Mouse (Mus musculus) lung, postnatal 0 days (tissue): ENCODE measurements at regions not wholly inside any gene's neighbourhood (a gene's known extent, or its start where the extent isn't known, plus 50 kb on each side); places are given as distances from the start of the nearest gene placed in this dataset.

Experiments used
- ATAC-seq: fragments of 200-750 bp; cut with Nextera tagmentation; 2 replicates; pipeline ENCODE4 v1.8.0; 2017; ENCODE audit warnings: moderate library complexity
- DNase-seq: peaks from one replicate; pipeline ENCODE4 v3.0.0-alpha.2; 2016; ENCODE audit warnings: low spot score
- H3K27ac ChIP-seq: fragments of 300-500 bp; sonication (generic); 2 replicates; pipeline ENCODE4 v1.5.1; 2014; ENCODE audit warnings: antibody characterized with exemption, mild to moderate bottlenecking, low read length, mixed read lengths
- H3K27me3 ChIP-seq: fragments of 300-500 bp; sonication (generic); replicated peaks from 2 replicates; pipeline ENCODE4 v1.6.1; 2014; ENCODE audit warnings: low read length, mixed read lengths; ENCODE audit not compliant: insufficient read depth
- H3K36me3 ChIP-seq: fragments of 300-500 bp; sonication (generic); 2 replicates; pipeline ENCODE4 v1.6.1; 2014; ENCODE audit warnings: low read length, mixed read lengths; ENCODE audit not compliant: insufficient read depth
- H3K4me1 ChIP-seq: fragments of 300-500 bp; sonication (generic); 2 replicates; pipeline ENCODE4 v1.6.1; 2014; ENCODE audit warnings: antibody characterized with exemption, low read depth, low read length, mixed read lengths; ENCODE audit not compliant: insufficient read depth
- H3K4me2 ChIP-seq: fragments of 300-500 bp; sonication (generic); replicated peaks from 2 replicates; pipeline ENCODE4 v1.6.1; 2014; ENCODE audit warnings: low read depth, mild to moderate bottlenecking, low read length, moderate library complexity, mixed read lengths
- H3K4me3 ChIP-seq: fragments of 300-500 bp; sonication (generic); 2 replicates; pipeline ENCODE4 v1.5.1; 2014; ENCODE audit warnings: low read depth, low read length
- H3K9ac ChIP-seq: fragments of 300-500 bp; sonication (generic); replicated peaks from 2 replicates; pipeline ENCODE4 v1.6.1; 2014; ENCODE audit warnings: low read depth, mild to moderate bottlenecking
- H3K9me3 ChIP-seq: fragments of 300-500 bp; sonication (generic); 2 replicates; pipeline ENCODE4 v1.6.1; 2016; ENCODE audit warnings: low read length, mixed read lengths
- CTCF ChIP-seq: IDR thresholded peaks from 2 replicates; pipeline ENCODE4 v1.5.1; 2016; ENCODE audit warnings: antibody characterized with exemption, mild to moderate bottlenecking
- EP300 ChIP-seq: IDR thresholded peaks from 2 replicates; pipeline ENCODE4 v1.6.1; 2016; ENCODE audit warnings: antibody characterized with exemption, mild to moderate bottlenecking, control low read depth
- WGBS: fragments of 180-500 bp; shearing (Covaris S2); extraction: QIAGEN DNeasy Blood & Tissue Kit; methylation state at CpG from one replicate; pipeline ENCODE4 v1.1.7; 2014; 5-methylcytosine and 5-hydroxymethylcytosine counted together

DNA sequence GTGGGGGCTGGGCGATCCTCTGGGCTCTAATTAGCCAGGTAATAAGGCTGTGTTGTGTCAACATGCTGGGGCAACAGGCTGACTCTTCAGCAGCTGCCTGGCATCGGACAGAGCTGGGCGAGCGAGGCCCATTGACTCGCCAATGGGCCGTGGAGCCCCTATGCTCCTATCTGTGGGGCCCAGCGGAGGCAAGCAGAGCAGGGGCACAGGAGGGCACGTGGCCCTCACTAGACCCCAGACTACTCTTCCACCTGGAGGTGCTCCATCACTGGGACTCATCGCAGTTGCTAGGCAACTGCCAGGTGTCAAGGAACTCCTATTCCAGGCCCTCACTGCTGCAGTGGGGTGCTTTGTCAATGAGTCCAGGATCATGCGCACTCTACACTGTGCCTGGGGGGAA, 164.7 kb downstream of the Kif26a start:
- Histone ChIP-seq H3K27ac (no peak overlapping the region), H3K4me2 (no peak overlapping the region), H3K36me3 (no peaks in the 10 kb centered on the region), H3K4me1 (no peaks in the 10 kb centered on the region), H3K9me3 (no peaks in the 10 kb centered on the region), H3K9ac (no peak overlapping the region), H3K27me3 (no peaks in the 10 kb centered on the region), H3K4me3 (no peak overlapping the region)
- TF ChIP-seq CTCF, result no peak
- no peak for TF ChIP-seq EP300
- no peak for ATAC-seq
- no peak for DNase-seq
- WGBS, result 51% methylated on average over 10 of the region's 10 CpGs

DNA sequence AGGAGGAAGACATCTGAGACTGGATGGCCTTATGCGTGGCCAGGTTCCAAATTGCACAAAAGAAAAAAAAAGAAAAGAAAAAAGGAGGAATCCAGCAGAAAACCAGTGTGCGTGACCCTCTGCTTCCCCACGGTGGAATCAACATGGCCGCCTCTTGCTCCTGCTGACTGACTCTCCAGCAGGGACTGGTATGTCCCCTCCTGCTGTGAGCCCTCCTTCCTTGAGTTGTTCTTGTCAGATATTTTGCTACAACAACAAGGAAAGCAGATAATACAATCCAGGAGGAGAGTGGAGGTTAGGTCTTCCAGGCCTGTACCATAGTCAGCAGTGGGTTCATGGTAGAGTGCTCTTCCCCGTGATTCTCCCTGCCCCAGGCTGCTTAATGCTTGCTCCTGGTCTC, 168.8 kb downstream of the Kif26a start:
- H3K9ac ChIP-seq, result no peak overlapping the region
- H3K4me1 ChIP-seq, result no peaks in the 10 kb centered on the region
- 93% methylated on average over 5 of the region's 5 CpGs for WGBS
- H3K36me3 ChIP-seq, result no peaks in the 10 kb centered on the region
- ATAC-seq (no peak), DNase-seq (no peak)
- H3K27me3 ChIP-seq, result no peaks in the 10 kb centered on the region
- no peak for TF ChIP-seq EP300
- TF ChIP-seq CTCF, result no peak
- no peak overlapping the region for H3K4me2 ChIP-seq
- H3K27ac ChIP-seq, result no peak overlapping the region
- no peaks in the 10 kb centered on the region for H3K9me3 ChIP-seq
- no peak overlapping the region for H3K4me3 ChIP-seq

DNA sequence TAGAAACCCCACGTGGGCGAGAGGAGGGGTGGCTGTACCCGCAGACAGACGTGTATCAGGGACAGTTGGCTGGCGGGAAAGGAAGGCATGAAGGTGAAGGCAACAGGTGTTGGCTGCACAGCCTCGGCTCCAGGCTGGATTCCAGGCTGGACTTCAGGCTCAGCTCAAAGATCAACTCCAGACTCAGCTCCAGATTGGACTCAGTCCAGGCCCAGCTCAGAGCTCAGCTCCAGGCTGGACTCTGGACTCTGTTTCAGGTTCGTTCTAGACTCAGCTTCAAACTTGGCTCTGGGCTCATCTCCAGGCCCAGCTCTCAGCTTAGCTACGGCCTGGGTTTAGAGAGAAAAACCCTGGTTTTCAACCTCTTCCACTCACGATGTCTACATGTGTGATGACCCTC, 171.2 kb downstream of the Kif26a start:
- DNase-seq (no peak), ATAC-seq (no peak)
- no peak overlapping the region for H3K4me2 ChIP-seq
- H3K9ac ChIP-seq, result no peak overlapping the region
- no peaks in the 10 kb centered on the region for H3K36me3 ChIP-seq
- no peak overlapping the region for H3K27ac ChIP-seq
- TF ChIP-seq EP300 (no peak), CTCF (no peak)
- no peaks in the 10 kb centered on the region for H3K4me1 ChIP-seq
- 84% methylated on average over 9 of the region's 9 CpGs for WGBS
- no peaks in the 10 kb centered on the region for H3K9me3 ChIP-seq
- H3K27me3 ChIP-seq, result no peaks in the 10 kb centered on the region
- no peak overlapping the region for H3K4me3 ChIP-seq

DNA sequence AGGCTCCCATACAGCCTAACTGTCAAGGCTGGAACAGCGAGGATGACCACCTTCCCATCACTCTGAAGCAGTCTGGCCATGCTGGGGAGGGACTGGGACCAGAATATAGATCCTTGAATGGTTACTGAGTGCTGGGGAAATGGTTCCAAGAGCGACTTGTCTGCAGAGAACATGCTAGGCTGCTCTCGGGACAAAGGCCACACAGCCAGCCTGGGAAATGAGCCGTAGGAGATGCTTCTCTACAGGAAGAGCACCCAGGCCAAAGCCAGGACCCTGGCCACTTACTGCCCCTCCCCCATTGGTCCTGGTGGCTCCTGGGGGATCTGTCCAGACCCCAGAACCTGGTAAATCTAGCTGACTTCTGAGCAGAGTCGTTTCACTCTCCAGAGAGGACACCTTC, 170.8 kb upstream of the A530016L24Rik start:
- H3K9ac ChIP-seq, result no peak overlapping the region
- WGBS, result 71% methylated on average over 5 of the region's 5 CpGs
- no peak for TF ChIP-seq EP300
- no peak overlapping the region for H3K27ac ChIP-seq
- H3K4me3 ChIP-seq, result no peak overlapping the region
- H3K36me3 ChIP-seq, result no peaks in the 10 kb centered on the region
- no peak for DNase-seq
- ATAC-seq, result no peak
- no peaks in the 10 kb centered on the region for H3K4me1 ChIP-seq
- no peaks in the 10 kb centered on the region for H3K9me3 ChIP-seq
- H3K27me3 ChIP-seq, result no peaks in the 10 kb centered on the region
- no peak overlapping the region for H3K4me2 ChIP-seq

DNA sequence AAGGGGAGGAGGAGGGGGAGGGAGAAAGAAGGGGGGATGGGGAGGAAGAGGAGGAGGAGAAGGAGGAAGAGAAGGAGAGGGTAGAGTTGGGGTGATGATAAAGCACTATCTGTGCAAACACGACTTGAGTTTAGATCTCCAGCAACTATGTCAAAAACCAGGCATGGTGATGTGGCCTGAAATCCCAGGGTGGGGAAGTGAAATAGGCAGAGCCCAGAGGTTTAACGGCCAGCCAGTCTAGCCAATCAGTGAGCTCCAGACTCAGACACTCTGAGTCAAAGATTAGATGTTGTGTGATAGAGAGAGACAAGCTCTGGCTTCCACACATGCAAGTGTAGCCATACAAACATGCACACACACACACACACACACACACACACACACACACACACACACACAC, 167.1 kb upstream of the A530016L24Rik start:
- no peak overlapping the region for H3K27ac ChIP-seq
- H3K9ac ChIP-seq, result no peak overlapping the region
- no peak overlapping the region for H3K4me2 ChIP-seq
- H3K36me3 ChIP-seq, result no peaks in the 10 kb centered on the region
- H3K4me1 ChIP-seq, result no peaks in the 10 kb centered on the region
- H3K9me3 ChIP-seq, result no peaks in the 10 kb centered on the region
- 45% methylated on average over 2 of the region's 2 CpGs for WGBS
- H3K4me3 ChIP-seq, result no peak overlapping the region
- TF ChIP-seq EP300 (no peak), CTCF (no peak)
- H3K27me3 ChIP-seq, result no peaks in the 10 kb centered on the region
- DNase-seq, result no peak
- no peak for ATAC-seq

DNA sequence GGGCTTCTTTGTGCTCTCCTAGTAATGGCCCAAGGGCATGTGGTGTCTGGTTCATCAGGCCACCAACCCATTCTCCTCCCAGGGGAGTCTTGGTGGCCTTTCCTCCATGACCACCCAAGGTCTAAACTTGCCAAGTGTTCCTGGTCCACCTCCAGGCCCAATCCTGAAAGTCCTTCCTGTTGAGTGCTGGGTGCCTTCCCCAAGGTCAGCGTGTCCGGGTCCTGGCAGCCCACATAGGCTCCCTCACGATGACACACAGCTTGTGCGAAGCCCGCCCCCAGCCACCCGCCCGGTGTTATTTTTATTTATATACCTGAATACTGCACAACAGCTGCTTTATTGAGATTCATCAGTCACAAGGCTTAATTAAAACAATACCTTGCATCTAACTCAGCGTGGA, 161.8 kb upstream of the A530016L24Rik start:
- 90% methylated on average over 8 of the region's 8 CpGs for WGBS
- Histone ChIP-seq H3K4me2 (no peak overlapping the region), H3K27me3 (no peaks in the 10 kb centered on the region), H3K9ac (no peak overlapping the region), H3K36me3 (no peaks in the 10 kb centered on the region), H3K4me3 (no peak overlapping the region), H3K27ac (no peak overlapping the region), H3K9me3 (no peaks in the 10 kb centered on the region), H3K4me1 (no peaks in the 10 kb centered on the region)
- ATAC-seq (no peak), DNase-seq (no peak)
- TF ChIP-seq EP300, result no peak
- TF ChIP-seq CTCF, result no peak

DNA sequence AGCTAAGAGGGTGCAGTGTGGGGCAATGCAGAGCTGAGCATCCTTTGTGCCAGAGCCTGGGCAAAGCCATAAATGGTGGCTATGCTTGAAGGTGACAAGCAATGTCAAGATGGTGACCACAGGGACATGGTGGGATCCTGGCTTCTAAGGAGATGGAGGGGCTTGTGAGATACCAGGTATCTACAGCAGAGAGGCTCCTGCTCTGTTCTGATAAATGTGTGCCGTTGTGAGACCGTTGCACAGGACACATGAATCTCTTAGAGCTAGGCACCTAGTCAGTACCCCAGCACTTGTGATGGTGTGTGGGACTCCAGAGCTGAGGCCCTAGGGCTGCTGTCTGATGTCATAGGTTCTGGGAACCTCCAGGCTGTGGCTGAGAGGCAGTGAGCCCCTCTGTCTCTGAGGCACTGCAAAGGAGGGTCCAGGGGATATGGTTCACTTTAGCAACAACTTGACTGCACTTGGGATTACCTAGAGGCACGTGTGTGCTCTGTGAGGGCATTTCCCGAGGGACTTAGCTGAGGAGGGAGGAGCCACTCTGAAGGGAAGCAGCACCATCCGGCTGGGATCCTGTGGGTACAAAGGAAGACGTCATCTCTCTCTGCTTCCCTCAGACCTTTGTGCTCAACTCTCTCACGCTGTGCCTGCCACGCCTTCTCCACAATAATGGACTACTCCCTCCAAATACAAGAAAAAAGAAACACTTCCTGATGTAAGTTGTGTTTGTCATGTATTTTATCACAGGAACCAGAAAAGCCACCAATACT, 160.3 kb upstream of the A530016L24Rik start:
- H3K4me3 ChIP-seq, result no peak overlapping the region
- no peaks in the 10 kb centered on the region for H3K36me3 ChIP-seq
- H3K27me3 ChIP-seq, result no peaks in the 10 kb centered on the region
- ATAC-seq (peak; percentile 84), DNase-seq (peak; percentile 74)
- no peak overlapping the region for H3K9ac ChIP-seq
- no peaks in the 10 kb centered on the region for H3K9me3 ChIP-seq
- no peak for TF ChIP-seq EP300
- TF ChIP-seq CTCF, result no peak
- no peak overlapping the region for H3K4me2 ChIP-seq
- H3K27ac ChIP-seq, result no peak overlapping the region
- no peaks in the 10 kb centered on the region for H3K4me1 ChIP-seq
- WGBS, result 36% methylated on average over 8 of the region's 8 CpGs
